Mouse (Mus musculus): ENCODE data around the gene Gzmd.
"Not testable (repeated sequence)": the region's sequence is repeated elsewhere in the genome, so short reads cannot be mapped to it uniquely, and the experiment has no call there.

Gene Gzmd

DNA sequence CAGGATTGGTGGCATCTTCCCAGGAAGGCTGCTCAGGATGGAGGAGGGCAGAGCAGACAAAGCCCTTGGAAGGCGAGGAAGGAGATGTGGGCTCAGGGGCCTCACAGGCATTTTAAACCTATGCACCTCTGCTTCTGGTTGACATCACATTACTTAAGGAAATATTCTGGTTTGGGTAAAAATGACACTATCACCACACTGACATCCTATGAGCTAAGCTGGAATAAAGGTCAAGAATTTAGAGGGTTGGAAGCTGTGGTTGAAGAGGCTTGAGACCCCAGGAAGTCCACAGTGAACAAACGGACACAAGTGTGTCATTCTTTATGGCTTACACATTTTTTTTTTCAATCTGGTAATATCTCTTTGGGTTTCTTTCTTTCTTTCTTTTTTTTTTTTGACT, at the start of gene Gzmd:
Gzmd (minus strand) TSS at position 101 of the 400 bp plus-strand sequence.
- DNase-seq: not testable (repeated sequence)

DNA sequence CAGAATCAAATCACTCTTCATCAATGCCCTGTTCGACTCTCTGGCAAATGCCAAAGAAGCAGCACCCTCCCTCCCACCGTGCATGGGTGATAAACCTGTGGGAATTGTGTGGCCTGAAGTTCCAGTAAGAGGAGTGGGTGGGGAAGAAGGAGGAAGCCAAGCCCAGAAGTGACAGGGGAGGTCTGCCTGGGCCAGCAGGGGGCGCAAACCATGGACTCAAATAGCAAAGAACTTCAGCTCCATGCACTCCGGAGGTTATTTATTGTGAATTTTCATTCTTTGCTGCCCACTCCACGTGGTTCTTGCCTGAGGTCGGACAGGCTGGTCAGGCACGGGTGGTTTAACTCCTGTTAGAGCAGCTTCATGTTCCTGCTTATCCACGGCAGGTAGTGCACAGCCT, 45.2 kb upstream of the Gzmd start:
- DNase-seq: peak; percentile 43 to 61

DNA sequence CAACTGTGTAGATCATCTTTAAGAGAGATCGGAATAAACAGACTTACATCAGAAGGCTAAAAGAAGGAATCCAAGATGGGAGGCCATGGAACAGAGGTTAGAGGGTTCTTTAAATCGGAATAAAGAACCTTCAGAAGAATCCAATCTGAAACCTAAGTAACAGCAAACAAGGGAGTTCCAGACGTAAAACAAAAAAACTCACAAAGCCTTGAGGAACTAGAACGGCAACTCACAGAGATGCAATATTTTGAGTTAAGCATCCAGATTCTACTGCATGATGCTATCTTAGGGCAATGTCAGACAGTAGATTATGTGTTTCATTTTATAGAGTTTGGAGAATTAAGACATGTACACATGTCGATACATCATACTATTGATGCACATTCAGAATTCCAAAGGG, 42.1 kb upstream of the Gzmd start, which contains the start of gene Gzmn:
Gzmn (minus strand) TSS at position 101 of the 400 bp plus-strand sequence.
- no peak for DNase-seq

DNA sequence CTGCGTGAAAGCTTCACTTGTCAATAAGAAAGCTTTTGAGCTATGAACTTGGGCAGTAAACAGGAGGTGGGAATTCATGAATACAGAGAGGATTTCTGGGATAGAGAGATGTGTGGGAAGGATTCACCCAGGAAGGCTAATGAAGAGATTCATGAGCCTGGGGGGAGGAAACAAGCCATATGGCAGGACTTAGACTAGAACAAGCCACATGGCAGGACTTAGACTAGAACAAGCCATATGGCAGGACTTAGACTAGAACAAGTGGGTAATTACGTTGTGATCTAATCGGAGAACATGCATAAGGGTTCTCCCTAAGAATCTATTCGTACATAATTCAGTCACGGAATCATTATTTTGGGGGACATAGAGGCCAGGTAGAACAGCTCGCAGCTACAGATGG, 41.0 kb upstream of the Gzmd start:
- DNase-seq: no peak

DNA sequence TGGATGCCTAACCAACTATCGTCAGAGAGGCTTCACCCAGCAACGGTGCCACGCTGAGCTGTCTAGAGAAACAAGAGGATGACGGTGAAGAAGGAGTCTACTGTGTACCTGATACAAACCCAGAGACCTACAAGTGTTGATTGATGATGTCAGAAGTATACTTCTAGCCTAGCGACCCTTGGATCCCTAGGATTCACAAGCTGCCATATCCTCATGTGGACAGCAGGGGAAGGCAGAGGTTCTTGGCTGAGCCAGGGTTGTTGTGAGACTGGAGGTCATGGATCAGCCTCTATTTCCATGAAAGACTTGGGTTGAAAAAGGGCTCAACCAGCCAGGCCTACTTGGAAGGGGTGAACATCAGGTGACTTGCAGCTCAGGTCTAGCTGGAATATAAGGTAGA, 40.3 kb upstream of the Gzmd start:
- DNase-seq: no peak

DNA sequence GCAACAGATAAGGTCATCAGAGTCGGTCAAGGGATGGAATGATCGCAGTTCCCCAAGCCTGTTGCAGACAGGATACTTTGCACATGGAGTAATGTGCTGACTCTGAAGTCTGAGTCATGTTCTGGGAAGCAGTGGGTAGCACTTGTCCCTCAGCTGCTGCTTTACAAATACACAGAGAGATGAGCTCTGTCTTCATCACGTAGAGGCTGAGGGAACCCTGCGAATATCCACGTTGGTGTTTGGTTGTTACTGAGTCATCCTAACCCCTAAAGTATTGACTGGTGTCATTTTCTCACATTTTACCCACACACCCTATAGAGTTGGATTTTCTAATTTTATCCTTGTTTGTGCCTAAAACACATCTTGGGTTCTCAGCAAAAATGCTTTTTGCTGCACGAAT, 35.6 kb upstream of the Gzmd start:
- no peak for DNase-seq

DNA sequence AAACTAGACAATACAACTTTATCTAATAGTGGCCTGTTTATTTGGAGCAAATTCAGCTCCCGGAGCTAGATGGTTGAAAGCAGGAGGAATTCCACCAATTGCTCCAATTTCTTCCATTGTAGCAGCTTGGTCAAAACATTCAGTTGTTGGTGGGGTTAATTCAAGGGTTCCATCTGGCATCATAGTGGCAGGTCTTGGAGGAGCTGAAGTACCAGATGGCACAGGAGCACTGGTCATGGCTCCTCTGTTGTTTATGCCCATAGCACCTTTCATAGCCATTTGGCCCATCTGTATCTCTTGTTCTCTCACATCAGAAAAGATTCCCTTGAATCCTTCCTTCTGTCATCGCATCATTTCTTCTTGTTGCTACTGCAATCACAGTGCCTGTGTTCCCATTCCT, 29.7 kb upstream of the Gzmd start:
- DNase-seq: peak; percentile 5 to 32

DNA sequence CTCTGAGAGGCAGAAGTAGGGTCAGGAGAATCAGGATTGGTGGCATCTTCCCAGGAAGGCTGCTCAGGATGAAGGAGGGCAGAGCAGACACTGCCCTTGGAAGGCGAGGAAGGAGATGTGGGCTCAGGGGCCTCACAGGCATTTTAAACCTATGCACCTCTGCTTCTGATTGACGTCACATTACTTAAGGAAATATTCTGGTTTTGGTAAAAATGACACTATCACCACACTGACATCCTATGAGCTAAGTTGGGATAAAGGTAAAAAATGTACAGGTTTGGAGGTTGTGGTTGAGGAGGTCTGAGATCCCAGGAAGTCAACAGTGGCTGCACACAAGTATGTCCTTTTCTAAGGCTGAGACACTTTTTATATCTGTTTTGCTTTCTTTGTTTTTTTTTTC, 27.1 kb upstream of the Gzmd start, which contains the start of gene Gzmg:
Gzmg (minus strand) TSS at position 101 of the 400 bp plus-strand sequence.
- DNase-seq: not testable (repeated sequence)

DNA sequence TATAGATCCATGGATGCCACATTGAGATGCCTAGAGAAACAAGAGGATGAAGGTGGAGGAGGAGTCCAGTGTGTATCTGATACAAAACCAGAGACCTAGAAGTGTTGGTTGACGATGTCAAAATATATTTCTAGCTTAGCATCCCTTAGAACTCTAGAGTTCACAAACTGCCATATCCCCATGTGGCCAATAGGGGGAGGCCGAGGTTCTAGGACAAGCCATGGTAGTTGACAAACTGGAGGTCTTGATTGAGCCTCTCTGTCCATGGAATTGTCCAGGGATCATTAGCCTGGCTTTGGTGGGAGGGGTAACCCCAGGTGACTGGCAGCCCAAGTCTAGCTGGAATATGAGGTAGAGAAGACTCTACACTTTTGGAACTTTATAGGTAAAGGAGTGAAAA, 22.9 kb upstream of the Gzmd start:
- DNase-seq: no peak

DNA sequence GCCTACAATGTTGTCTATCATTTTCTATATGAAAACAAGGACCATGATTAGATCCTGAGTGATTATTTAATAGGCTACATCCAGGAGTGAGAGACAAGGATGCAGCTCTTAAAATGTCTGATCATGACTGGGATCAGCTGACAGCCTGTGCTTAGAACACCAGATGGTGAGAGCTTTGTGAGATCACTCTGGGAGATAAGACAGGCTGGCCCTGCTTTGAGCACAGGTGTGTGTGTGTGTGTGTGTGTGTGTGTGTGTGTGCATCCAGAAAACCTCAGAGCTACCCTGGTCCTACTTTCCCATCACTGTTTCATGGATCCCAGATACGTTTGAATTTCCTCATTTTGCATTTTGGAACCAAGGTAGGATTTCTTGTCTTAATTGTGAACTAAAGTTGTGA, 1.3 kb upstream of the Gzmd start:
- peak; percentile 24 to 43 for DNase-seq

DNA sequence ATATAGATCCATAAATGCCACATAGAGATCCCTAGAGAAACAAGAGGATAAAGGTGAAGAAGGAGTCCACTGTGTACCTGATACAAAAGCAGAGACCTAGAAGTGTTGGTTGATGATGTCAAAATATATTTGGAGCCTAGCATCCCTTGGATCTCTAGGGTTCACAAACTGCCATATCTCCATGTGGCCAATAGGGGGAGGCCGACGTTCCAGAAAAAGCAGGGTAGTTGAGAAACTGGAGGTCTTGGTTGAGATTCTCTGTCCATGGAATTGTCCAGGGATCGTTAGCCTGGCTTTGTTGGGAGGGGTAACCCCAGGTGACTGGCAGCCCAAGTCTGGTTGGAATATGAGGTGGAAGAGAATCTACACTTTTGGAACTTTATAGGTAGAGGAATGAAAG, 4.1 kb downstream of the Gzmd start:
- DNase-seq: no peak

DNA sequence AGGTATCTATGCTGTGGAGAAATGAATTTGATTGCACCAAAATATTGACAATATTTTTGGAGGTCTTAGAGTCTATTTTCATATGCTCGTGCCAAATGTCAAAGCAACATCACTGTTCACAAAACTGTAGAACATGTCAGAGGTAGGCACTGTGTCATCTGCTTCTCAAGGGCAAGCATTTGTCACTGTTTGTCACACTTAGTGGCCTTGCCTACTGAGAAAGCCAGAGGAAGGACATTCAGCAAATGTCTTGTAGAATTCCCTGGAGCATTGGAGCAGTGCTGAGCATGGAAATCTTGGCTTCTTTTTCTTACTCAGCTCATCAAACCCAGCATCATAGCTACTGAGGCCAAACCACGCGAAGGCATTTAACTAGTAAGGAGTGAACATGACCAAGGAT, 8.9 kb downstream of the Gzmd start:
- DNase-seq: no peak

DNA sequence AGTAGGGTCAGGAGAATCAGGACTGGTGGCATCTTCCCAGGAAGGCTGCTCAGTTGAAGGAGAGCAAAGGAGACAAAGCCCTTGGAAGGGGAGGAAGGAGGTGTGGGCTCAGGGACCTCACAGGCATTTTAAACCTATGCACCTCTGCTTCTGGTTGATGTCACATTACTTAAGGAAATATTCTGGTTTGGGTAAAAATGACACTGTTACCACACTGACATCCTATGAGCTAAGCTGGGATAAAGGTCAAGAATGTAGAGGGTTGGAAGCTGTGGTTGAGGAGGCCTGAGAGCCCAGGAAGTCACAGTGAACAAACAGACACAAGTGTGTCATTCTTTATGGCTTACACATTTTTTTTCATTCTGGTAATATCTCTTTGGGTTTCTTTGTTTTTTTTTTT, 11.9 kb downstream of the Gzmd start, which contains the start of gene Gzme:
Gzme (minus strand) TSS at position 101 of the 400 bp plus-strand sequence.
- no peak for DNase-seq

DNA sequence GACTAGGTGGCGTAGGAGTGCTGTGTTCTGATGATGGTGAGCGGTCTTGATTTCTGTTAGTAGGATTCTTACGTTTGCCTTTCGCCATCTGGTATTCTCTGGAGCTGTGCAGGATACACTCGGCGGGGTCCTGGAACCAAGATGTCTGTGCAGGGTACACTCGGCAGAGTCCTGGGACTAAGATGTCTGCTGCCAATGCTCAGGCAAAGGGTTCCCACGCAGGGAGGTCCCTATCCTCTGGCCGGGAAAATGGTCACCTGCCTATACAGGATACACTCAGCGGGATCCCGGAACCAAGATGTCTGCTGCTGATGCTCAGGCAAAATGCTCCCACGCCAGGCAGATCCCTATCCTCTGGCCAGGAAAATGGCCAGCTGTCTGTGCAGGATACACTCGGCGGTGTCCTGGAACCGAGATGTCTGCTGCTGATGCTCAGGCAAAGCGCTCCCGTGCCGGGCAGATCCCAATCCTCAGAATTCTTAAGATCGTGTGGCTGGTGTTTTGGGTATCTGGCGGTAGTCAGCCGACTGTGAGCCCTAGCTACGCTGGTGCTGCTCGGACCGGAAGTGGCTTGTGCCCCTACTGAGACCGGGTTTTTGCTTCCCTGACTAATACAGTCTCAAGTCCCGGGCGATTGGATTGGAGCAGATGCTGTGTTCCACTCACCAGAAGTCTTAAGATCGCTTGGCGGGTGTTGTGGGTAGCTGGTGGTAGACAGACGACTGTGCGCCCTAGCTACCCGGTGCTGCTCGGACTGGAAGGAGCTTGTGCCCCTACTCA, 16.7 kb downstream of the Gzmd start:
- DNase-seq: not testable (repeated sequence)

DNA sequence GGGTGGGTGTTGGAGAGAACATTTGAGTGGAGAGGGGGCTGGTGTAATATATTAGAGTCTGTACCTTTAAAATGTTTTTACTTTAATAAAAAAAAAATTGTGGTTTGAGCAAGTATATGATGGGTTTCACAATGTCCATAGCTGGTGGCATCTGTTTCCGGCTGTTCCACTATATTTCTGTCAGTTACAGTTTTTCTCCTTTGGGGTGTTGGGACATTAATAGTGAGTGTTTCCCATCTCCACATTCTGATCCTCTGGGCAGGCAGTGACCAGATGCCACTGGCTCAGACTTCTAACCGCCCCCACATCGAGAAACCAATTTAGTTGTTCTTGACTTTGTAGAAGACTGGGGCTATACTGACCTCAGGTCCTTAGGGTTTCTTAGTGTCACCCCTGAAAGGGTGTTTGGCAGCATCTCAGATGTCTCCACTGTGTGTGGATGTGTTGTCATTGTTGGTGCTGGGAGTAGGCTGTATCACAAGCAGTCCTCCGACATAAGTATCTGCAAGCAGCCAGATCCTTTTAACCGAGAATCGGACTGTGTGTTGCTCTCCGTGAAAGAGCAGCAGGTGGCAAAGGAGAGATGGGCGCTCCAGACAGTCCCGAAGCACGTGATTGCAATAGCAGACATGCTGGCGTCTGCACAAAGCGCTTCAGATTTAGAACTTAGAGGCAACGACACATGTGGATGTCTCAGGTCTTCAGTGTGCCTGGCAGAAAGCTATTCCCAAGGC, 26.8 kb downstream of the Gzmd start:
- DNase-seq: no peak

DNA sequence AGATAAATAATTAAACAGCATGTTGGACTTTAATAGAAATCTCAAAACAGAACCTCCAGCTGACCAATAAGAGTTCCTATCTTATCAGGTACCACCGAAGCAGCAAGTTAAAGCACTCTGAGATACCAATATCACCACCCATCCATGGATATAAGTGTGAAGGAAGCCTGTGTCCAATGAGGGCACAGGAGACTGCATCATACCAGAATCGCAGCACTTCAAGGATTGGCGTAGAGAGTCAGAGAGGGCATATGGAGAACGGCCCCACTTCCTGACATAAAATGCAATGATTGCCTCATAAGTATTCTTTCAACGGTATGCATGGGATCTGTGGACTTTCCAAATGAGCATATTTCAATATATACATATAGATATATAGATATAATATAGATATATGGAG, 27.4 kb downstream of the Gzmd start:
- DNase-seq: no peak

DNA sequence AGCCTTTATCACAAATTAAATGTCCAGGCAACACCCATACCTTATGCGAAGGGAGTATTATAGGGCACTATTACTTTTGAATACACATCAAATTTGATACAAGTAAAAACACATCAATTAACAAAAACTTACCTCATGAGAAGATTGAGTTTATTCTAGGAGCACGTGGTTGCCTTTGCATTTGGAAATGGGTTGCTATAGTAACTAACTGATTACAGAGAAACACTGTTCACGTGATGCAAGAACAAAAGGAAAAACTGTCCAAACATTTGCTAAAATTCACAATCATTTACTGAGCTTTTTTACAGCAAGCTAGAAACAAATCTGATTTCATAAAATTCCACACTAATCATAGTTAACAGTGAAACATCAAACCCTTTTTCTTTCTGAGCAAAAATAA, 29.0 kb downstream of the Gzmd start:
- DNase-seq: no peak

DNA sequence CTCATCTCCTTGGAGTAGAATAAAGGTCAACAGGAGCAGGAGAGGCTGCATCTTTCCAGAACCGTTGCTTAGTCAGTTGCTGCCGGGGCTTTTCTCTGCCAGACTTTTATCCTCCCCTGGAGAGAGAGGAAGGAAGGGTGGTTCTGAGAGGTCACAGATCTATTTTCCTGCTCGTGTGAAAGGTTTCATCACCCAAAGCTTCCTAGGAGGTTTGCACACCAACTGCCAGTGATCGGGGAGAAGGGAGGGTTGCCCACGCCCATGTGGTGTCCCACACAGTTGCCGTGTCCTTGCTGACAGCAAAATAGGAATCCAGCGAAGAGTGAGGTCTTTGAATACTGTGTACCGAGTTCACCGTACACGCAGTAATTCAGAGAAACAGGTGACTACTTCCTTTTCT, 30.0 kb downstream of the Gzmd start, which contains the start of gene Ctsg:
Ctsg (minus strand) TSS at position 189 of the 400 bp plus-strand sequence.
- DNase-seq: no peak

DNA sequence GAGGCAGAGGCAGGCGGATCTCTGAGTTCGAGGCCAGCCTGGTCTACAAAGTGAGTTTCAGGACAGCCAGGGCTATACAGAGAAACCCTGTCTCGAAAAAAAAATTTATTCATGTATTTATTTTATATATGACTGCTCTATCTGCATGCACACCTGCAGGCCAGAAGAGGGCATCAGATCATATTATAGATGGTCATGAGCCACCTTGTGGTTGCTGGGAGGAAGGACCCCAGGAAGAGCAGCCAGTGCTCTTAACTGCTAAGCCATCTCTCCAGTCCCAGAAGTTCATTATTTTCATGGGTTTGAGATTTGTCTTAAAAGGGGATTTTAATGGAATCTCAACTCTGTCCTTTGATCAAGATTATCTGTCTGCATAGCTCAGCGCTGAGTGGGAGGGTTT, 33.5 kb downstream of the Gzmd start:
- peak; percentile 29 to 34 for DNase-seq

DNA sequence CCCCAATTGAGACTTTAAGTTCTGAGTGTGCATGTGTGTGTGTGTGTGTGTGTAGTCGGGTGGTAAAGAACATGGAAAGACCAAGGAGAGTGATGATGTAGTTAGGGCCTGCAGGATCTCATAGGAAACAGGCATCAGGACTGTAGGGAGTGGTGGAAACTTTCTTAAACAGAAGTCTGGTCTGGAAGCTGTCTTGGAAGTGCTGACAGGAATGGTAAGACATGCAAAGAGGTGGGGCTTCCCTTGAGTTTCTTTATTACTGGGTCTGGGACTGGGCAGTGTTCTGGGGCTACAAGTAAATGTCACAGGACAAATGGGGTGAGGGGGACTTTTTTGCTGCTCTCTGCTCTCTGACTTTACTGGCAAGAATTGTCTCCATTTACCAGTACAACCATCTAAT, 34.8 kb downstream of the Gzmd start:
- DNase-seq: no peak

DNA sequence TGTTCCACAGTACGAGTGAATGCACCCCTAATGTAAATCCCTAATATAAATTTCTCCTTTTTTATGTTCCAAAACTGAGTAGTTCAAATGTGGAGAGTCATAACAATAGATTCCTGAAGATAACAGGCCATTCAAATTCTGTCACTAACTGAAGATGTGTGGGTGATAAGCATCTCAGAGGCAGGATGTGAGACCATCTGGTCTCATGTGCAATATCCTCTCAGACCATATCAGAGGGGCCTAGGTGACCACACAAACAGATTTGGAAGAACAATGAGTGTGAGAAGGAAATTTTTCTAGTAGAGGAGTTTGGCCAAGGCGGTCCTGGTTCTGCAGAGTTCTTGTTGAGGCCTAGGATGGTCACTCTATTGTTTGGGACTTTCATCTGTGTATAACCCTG, 39.1 kb downstream of the Gzmd start:
- no peak for DNase-seq

DNA sequence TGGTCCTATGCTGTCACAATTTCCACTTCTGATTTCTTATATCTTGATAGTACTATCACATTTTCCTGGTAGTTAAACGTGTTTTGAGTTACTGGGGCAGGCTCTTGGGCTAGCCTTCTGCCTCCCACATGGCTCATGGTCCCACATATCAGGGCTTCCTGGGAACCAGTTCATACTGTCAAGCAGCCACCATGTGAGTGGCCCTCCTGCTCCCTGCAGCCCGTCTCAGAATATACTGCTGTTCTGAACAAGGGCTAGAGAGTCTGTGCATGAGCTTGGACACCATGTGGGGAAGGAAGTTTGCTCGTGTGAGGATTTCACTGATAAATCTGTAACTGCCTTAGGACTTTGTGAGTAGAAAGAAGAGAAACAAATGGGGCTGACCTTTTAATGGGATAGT, 45.7 kb downstream of the Gzmd start:
- DNase-seq: no peak

DNA sequence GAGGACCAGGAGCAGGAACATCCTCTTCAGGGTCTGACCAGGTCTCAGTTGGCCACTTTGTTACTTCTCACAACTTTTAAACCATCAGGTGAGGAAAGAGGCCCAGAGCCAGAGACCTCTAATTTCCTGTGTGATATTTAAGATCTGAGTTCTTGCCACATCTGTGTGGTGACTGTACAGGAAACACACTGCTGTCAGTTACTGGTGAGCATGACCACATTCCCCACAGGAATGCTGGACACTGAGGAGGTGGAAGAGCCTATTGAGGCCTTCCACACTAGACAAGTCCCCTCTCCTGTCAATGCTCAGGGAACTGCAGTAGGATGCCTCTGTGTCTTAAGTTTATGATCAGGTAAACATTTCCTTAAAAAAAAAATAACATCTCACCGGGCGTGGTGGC, 47.2 kb downstream of the Gzmd start, which contains the start of gene Mcpt8:
Mcpt8 (minus strand) TSS at position 107 of the 400 bp plus-strand sequence.
- no peak for DNase-seq

DNA sequence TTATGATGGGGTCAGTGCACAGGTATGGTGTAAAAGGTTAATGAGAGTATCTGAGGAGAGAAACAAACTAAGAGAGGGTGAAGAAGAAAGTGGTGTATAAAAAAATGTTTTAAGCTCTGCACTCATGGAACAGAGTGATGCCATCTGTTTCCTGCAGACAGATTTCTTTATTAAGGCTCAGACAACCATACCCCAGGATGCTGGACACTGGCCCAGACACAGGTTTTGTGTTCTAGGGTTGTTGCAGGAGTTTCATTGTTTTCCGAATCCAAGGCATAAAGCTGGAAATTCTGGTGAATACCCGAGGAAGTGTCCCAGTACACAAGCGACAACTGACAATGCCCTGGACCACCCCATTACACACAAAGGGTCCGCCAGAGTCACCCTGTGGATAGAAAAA, 50.4 kb downstream of the Gzmd start:
- peak; percentile 71 to 75 for DNase-seq

Data from cerebellum, postnatal 14 days (tissue).